Mouse (Mus musculus): ENCODE measurements around the gene Ano9. TPM values are rescaled to one million over a fixed set of nuclear protein-coding genes. Genes with fewer than 3 reads are reported as not detected.
A peak's percentile ranks its signal among the peaks of the same experiment; 100 is the strongest.

Ano9 gene
- polyA plus RNA-seq, 2 experiments, result 4.3 to 8.0 TPM

DNA sequence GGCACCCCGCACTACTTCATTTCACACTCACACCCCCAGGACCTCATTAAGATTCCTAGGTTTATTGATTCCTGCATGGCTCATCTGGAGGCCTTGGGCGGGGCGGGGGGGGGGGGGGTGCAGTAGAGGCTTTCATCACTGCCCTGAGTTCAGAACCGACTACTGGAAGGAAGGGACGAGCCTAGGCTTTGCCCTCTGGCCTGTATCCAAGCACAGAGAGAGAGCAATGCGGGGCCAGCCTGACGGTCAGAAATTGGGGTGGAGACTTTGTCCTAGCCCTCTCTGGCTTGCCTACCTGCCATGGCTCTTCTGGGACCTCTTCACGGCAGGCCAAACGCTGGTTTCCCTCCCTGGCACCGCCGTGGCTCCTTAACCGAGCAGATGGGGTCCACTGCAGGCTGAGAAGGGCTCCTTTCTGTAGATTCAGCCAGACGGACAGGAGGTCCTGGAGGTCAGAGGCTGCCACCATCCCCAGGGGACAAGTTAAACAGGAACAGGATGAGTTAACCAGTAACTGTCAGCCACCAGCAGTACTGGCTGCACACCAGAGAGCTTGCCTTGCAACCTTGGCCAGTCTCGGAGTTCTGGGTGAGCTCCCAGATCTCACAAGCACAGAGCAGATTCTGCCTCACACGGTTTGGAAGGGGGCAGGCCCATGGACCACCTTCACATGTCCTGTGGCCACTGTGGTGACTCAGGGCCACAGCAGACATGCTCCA lies 23.0 kb downstream of the Ano9 start:
- Histone ChIP-seq H3K9ac (ENCODE audit: low read depth, low read length, severe bottlenecking) (no peak overlapping the region), H3K4me1 (ENCODE audit: control insufficient read depth, insufficient read depth, low read length) (no peaks in the 10 kb centered on the region), H3K4me3 (replicated peaks; ENCODE audit: low read length) (no peak overlapping the region), H3K4me2 (replicated peaks; ENCODE audit: low read depth, low read length, severe bottlenecking) (no peak overlapping the region), H3K9me3 (ENCODE audit: control insufficient read depth, low read length) (no peaks in the 10 kb centered on the region), H3K27ac (replicated peaks; ENCODE audit: low read depth, low read length) (no peak overlapping the region), H3K36me3 (ENCODE audit: control insufficient read depth, insufficient read depth, low read length) (no peaks in the 10 kb centered on the region), H3K27me3 (ENCODE audit: control insufficient read depth, insufficient read depth, low read length) (peaks cover 9% of the 10 kb centered on the region; the same call in 1 of the 2 replicates)
- DNase-seq (ENCODE audit: low spot score) (no peak), ATAC-seq (ENCODE audit: low FRiP score, low read depth) (no peak)
- 54% methylated on average over 13 of the region's 15 CpGs for WGBS
- no peak for TF ChIP-seq POLR2A (IDR thresholded peaks at IDR 0.05; ENCODE audit: borderline replicate concordance, extremely low read depth, insufficient read depth, insufficient read length)

GRCm38 (mm10) chr7:141093950-141094349 lies 23.7 kb downstream of the Ano9 start:
- H3K4me2 ChIP-seq (replicated peaks; ENCODE audit: low read depth, low read length, severe bottlenecking), result no peak overlapping the region
- no peak for TF ChIP-seq POLR2A (IDR thresholded peaks at IDR 0.05; ENCODE audit: borderline replicate concordance, extremely low read depth, insufficient read depth, insufficient read length)
- DNase-seq (ENCODE audit: low spot score) (no peak), ATAC-seq (ENCODE audit: low FRiP score, low read depth) (no peak)
- peaks cover 9% of the 10 kb centered on the region for H3K27me3 ChIP-seq (ENCODE audit: control insufficient read depth, insufficient read depth, low read length)
- no peak overlapping the region for H3K27ac ChIP-seq (replicated peaks; ENCODE audit: low read depth, low read length)
- H3K9me3 ChIP-seq (ENCODE audit: control insufficient read depth, low read length), result no peaks in the 10 kb centered on the region
- H3K36me3 ChIP-seq (ENCODE audit: control insufficient read depth, insufficient read depth, low read length), result no peaks in the 10 kb centered on the region
- no peak overlapping the region for H3K9ac ChIP-seq (ENCODE audit: low read depth, low read length, severe bottlenecking)
- H3K4me1 ChIP-seq (ENCODE audit: control insufficient read depth, insufficient read depth, low read length), result no peaks in the 10 kb centered on the region
- WGBS, result 66% methylated on average over 6 of the region's 6 CpGs
- no peak overlapping the region for H3K4me3 ChIP-seq (replicated peaks; ENCODE audit: low read length)

DNA sequence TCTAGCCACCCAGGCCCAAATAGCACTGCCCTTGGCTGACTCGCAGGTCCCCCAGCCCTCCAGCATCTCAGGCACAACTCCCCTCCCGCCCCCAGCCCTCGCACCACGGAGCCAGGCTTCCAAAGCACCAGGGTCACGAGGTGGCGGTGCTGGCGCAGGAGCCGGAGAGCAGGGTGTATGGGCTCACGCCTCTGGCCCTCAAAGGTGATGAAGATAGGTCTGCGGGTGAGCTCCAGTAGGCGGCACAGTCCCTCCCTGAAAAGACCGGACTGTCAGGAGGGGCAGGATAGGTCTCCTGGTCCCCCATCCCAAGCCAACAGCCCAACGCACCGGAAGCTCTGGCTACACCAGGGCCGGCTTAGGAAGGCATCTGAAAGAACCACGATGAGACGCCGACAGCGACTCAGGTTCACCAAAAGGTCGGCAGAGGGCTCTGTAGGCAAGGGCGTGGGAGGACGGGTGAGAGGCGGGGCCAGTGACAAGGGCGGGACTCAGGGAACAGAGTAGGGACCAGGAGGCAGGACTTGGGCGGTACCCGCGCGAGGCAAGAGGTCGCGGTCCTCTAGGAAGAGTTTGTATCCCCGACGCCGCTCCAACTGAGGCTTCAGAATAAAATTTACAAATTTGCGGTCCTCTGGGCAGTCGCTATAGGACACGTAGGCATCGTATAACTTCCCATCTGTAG lies 25.4 kb downstream of the Ano9 start:
- peak; percentile 70; the same call in 1 of the 2 replicates for ATAC-seq (ENCODE audit: low FRiP score, low read depth)
- TF ChIP-seq POLR2A (IDR thresholded peaks at IDR 0.05; ENCODE audit: borderline replicate concordance, extremely low read depth, insufficient read depth, insufficient read length), result no peak
- Histone ChIP-seq H3K9ac (ENCODE audit: low read depth, low read length, severe bottlenecking) (0 out of 2 replicates have a peak overlapping the region, but pooled peaks have one; percentile 1), H3K4me2 (replicated peaks; ENCODE audit: low read depth, low read length, severe bottlenecking) (peak overlapping the region; percentile 38), H3K4me3 (replicated peaks; ENCODE audit: low read length) (peak overlapping the region; percentile 22), H3K27me3 (ENCODE audit: control insufficient read depth, insufficient read depth, low read length) (peaks cover 23% of the 10 kb centered on the region), H3K4me1 (ENCODE audit: control insufficient read depth, insufficient read depth, low read length) (no peaks in the 10 kb centered on the region), H3K36me3 (ENCODE audit: control insufficient read depth, insufficient read depth, low read length) (no peaks in the 10 kb centered on the region), H3K27ac (replicated peaks; ENCODE audit: low read depth, low read length) (no peak overlapping the region), H3K9me3 (ENCODE audit: control insufficient read depth, low read length) (no peaks in the 10 kb centered on the region)
- 6% methylated on average over 37 of the region's 37 CpGs for WGBS
- peak; percentile 63 for DNase-seq (ENCODE audit: low spot score)

- 66% methylated on average over 8 of the region's 8 CpGs for WGBS
These were observed 27.4 kb downstream of the Ano9 start for GRCm38 (mm10) chr7:141090228-141090627.

GRCm38 (mm10) chr7:141088473-141088872 lies 29.1 kb downstream of the Ano9 start:
- no peak for DNase-seq (ENCODE audit: low spot score)
- TF ChIP-seq POLR2A (IDR thresholded peaks at IDR 0.05; ENCODE audit: borderline replicate concordance, extremely low read depth, insufficient read depth, insufficient read length), result no peak
- WGBS, result 9% methylated on average over 18 of the region's 18 CpGs
- Histone ChIP-seq H3K9me3 (ENCODE audit: control insufficient read depth, low read length) (no peaks in the 10 kb centered on the region), H3K27ac (replicated peaks; ENCODE audit: low read depth, low read length) (no peak overlapping the region), H3K9ac (ENCODE audit: low read depth, low read length, severe bottlenecking) (no peak overlapping the region), H3K27me3 (ENCODE audit: control insufficient read depth, insufficient read depth, low read length) (peaks cover 23% of the 10 kb centered on the region), H3K4me2 (replicated peaks; ENCODE audit: low read depth, low read length, severe bottlenecking) (no peak overlapping the region), H3K36me3 (ENCODE audit: control insufficient read depth, insufficient read depth, low read length) (no peaks in the 10 kb centered on the region), H3K4me1 (ENCODE audit: control insufficient read depth, insufficient read depth, low read length) (no peaks in the 10 kb centered on the region), H3K4me3 (replicated peaks; ENCODE audit: low read length) (no peak overlapping the region)
- no peak for ATAC-seq (ENCODE audit: low FRiP score, low read depth)

More at GRCm38 (mm10) chr7:141090228-141090627, 27.4 kb downstream of the Ano9 start:
- Histone ChIP-seq H3K27ac (replicated peaks; ENCODE audit: low read depth, low read length) (no peak overlapping the region), H3K9ac (ENCODE audit: low read depth, low read length, severe bottlenecking) (no peak overlapping the region), H3K4me2 (replicated peaks; ENCODE audit: low read depth, low read length, severe bottlenecking) (no peak overlapping the region), H3K4me1 (ENCODE audit: control insufficient read depth, insufficient read depth, low read length) (no peaks in the 10 kb centered on the region), H3K9me3 (ENCODE audit: control insufficient read depth, low read length) (no peaks in the 10 kb centered on the region), H3K27me3 (ENCODE audit: control insufficient read depth, insufficient read depth, low read length) (peaks cover 23% of the 10 kb centered on the region), H3K4me3 (replicated peaks; ENCODE audit: low read length) (no peak overlapping the region), H3K36me3 (ENCODE audit: control insufficient read depth, insufficient read depth, low read length) (no peaks in the 10 kb centered on the region)
- ATAC-seq (ENCODE audit: low FRiP score, low read depth) (no peak), DNase-seq (ENCODE audit: low spot score) (no peak)
- TF ChIP-seq POLR2A (IDR thresholded peaks at IDR 0.05; ENCODE audit: borderline replicate concordance, extremely low read depth, insufficient read depth, insufficient read length), result no peak

All from limb, embryonic 14.5 days (tissue).